In genomic region chr9:122244080-122244799, GRCm38 (mm10) we compare ENCODE assay signal across 9 mouse cellular contexts. TPM values are rescaled to one million over a fixed set of nuclear protein-coding genes. Genes with fewer than 3 reads are reported as not detected.
DNase-seq lines count a peak whose midpoint lies in the region; ATAC-seq and TF ChIP-seq lines count a peak whose summit lies in the region.
"Had no signal": no experiment of that assay in that cellular context is flagged by ENCODE, and none has a peak within 500 bp of the region (broad histone marks: within the 10 kb centered on the region; RNA-seq: fewer than 3 reads in every experiment).

No protein-coding gene starts in this region.

- ATAC-seq in cerebellum, adult (ENCODE audit: insufficient number of reproducible peaks, low FRiP score, low TSS enrichment): no peak
- no peak for ATAC-seq in kidney, postnatal 0 days (replicated peaks; ENCODE audit: low FRiP score, low read depth)

- H3K4me3 ChIP-seq in embryonic facial prominence, embryonic 10.5 days: no peak overlapping the region
- no peak overlapping the region for H3K4me3 ChIP-seq in kidney, postnatal 0 days (replicated peaks; ENCODE audit: low read depth, low read length)
- H3K4me3 ChIP-seq in lung, adult 2 months (replicated peaks; ENCODE audit: extremely low read depth, low read depth, low read length): no peak overlapping the region
- H3K4me3 ChIP-seq: heart, embryonic 15.5 days had no signal

- no peaks in the 10 kb centered on the region for H3K36me3 ChIP-seq in embryonic facial prominence, embryonic 10.5 days (replicated peaks)
- H3K36me3 ChIP-seq in kidney, postnatal 0 days (ENCODE audit: insufficient read depth, low read length): no peaks in the 10 kb centered on the region
- H3K36me3 ChIP-seq: heart, embryonic 15.5 days had no signal

- peak; percentile 34 for DNase-seq in cerebellum, adult 11 months
- peak; percentile 49 for DNase-seq in urinary bladder, postnatal 25 days (ENCODE audit: low spot score)
- DNase-seq in urinary bladder, adult 2 months (ENCODE audit: low spot score): no peak
- DNase-seq in embryonic facial prominence, embryonic 10.5 days (ENCODE audit: low spot score): peak; percentile 51
- peak; percentile 78 for DNase-seq in kidney, postnatal 0 days (ENCODE audit: low spot score)
- peak; percentile 33 for DNase-seq in lung, adult 2 months
- DNase-seq in spleen, adult 18-20 months: peak; percentile 33 to 61

- H3K4me2 ChIP-seq in kidney, postnatal 0 days (ENCODE audit: low read length): no peak overlapping the region
- H3K4me2 ChIP-seq: heart, embryonic 15.5 days had no signal

- no peaks in the 10 kb centered on the region; the same call in 1 of the 2 replicates for H3K27me3 ChIP-seq in embryonic facial prominence, embryonic 10.5 days (replicated peaks; ENCODE audit: low read depth, poor library complexity, severe bottlenecking)
- no peaks in the 10 kb centered on the region for H3K27me3 ChIP-seq in kidney, postnatal 0 days (ENCODE audit: insufficient read depth, low read length)
- H3K27me3 ChIP-seq: heart, embryonic 15.5 days had no signal

- H3K9ac ChIP-seq in kidney, postnatal 0 days (ENCODE audit: low read depth, low read length): no peak overlapping the region
- H3K9ac ChIP-seq: heart, embryonic 15.5 days had no signal

- TF ChIP-seq CTCF in kidney, postnatal 0 days (IDR thresholded peaks at IDR 0.05; ENCODE audit: low read depth): peak; percentile 79
- peak; percentile 71 for TF ChIP-seq CTCF in lung, adult 2 months (IDR thresholded peaks at IDR 0.05; ENCODE audit: insufficient read depth, low read length)

- WGBS in embryonic facial prominence, embryonic 10.5 days: 34% methylated on average over 4 of the region's 4 CpGs
- WGBS in kidney, postnatal 0 days: 41% methylated on average over 4 of the region's 4 CpGs
- 42% methylated on average over 4 of the region's 4 CpGs for WGBS in lung, adult 2 months

- H3K27ac ChIP-seq in embryonic facial prominence, embryonic 10.5 days (replicated peaks): no peak overlapping the region
- no peak overlapping the region for H3K27ac ChIP-seq in kidney, postnatal 0 days
- H3K27ac ChIP-seq: heart, embryonic 15.5 days had no signal

- no peaks in the 10 kb centered on the region for H3K9me3 ChIP-seq in embryonic facial prominence, embryonic 10.5 days
- no peaks in the 10 kb centered on the region for H3K9me3 ChIP-seq in kidney, postnatal 0 days (replicated peaks; ENCODE audit: low read length)
- H3K9me3 ChIP-seq: heart, embryonic 15.5 days had no signal

- H3K4me1 ChIP-seq in embryonic facial prominence, embryonic 10.5 days: peaks cover 34% of the 10 kb centered on the region
- H3K4me1 ChIP-seq in kidney, postnatal 0 days (replicated peaks; ENCODE audit: insufficient read depth, low read length): no peaks in the 10 kb centered on the region
- no peaks in the 10 kb centered on the region for H3K4me1 ChIP-seq in lung, adult 2 months (ENCODE audit: control insufficient read depth, insufficient read depth, low read length)

- TF ChIP-seq POLR2A in lung, adult 2 months (IDR thresholded peaks at IDR 0.05; ENCODE audit: borderline replicate concordance, extremely low read depth, low read depth, low read length): no peak

RNA-seq across cellular contexts. Expression of gene Ano10, which starts 50.0 kb away (rescaled TPM):
- 73.2 and 79.4 TPM in 2 replicates for polyA plus RNA-seq in urinary bladder, adult 2 months (2012; rRNA removed)
- polyA plus RNA-seq in embryonic facial prominence, embryonic 10.5 days (2016; fragmentation: Nextera tagmentation; extraction: Ambion mirVana): 26.3 and 27.9 TPM in 2 replicates
- 32.6 and 34.9 TPM in 2 replicates for polyA plus RNA-seq in kidney, postnatal 0 days (2015; fragmentation: Nextera tagmentation; extraction: Ambion mirVana)
- 48.7 and 50.6 TPM in 2 replicates for polyA plus RNA-seq in lung, adult 2 months (2012; rRNA removed)
